In genomic region chr9:110132201-110132605, GRCm38 (mm10) we compare ENCODE assay signal across 8 mouse cellular contexts. TPM values are rescaled to one million over a fixed set of nuclear protein-coding genes. Genes with fewer than 3 reads are reported as not detected.
A peak's percentile ranks its signal among the peaks of the same experiment; 100 is the strongest.
DNase-seq lines count a peak whose midpoint lies in the region; ATAC-seq and TF ChIP-seq lines count a peak whose summit lies in the region.

No protein-coding gene starts in this region.

- no peaks in the 10 kb centered on the region for H3K9me3 ChIP-seq in limb, embryonic 10.5 days (replicated peaks)
- no peaks in the 10 kb centered on the region for H3K9me3 ChIP-seq in midbrain, embryonic 14.5 days (ENCODE audit: control insufficient read depth, low read length)

- peak overlapping the region; percentile 55; the same call in 1 of the 2 replicates for H3K27ac ChIP-seq in embryonic fibroblast, embryonic 13.5 days (ENCODE audit: insufficient read depth, low read length)
- H3K27ac ChIP-seq in limb, embryonic 10.5 days, result peak overlapping the region; percentile 99
- H3K27ac ChIP-seq in midbrain, embryonic 14.5 days (replicated peaks; ENCODE audit: low read depth, low read length), result peak overlapping the region; percentile 93

- intact Hi-C loops in left cerebral cortex, postnatal 4 days (cut with DNase I), result no loop called here
- intact Hi-C loops in left cerebral cortex, postnatal 25 days (cut with DNase I), result loop anchor here (5.0 to 10.0 kb wide), 2 partner anchors 163 to 345 kb away; partner anchors contain the start of genes Kif9 and Klhl18

- no peak for TF ChIP-seq CTCF in embryonic fibroblast, embryonic 13.5 days (IDR thresholded peaks at IDR 0.05; ENCODE audit: borderline replicate concordance, insufficient read depth, low read length)

- ATAC-seq in midbrain, embryonic 14.5 days (ENCODE audit: low FRiP score, low TSS enrichment), result peak; percentile 73

- H3K9ac ChIP-seq in midbrain, embryonic 14.5 days (replicated peaks; ENCODE audit: low read length), result peak overlapping the region; percentile 81

- peaks cover 4% of the 10 kb centered on the region; the same call in 1 of the 2 replicates for H3K4me1 ChIP-seq in embryonic fibroblast, embryonic 13.5 days (ENCODE audit: control insufficient read depth, insufficient read depth, low read length)
- H3K4me1 ChIP-seq in limb, embryonic 10.5 days, result peaks cover 7% of the 10 kb centered on the region
- peaks cover 29% of the 10 kb centered on the region for H3K4me1 ChIP-seq in midbrain, embryonic 14.5 days (ENCODE audit: control insufficient read depth, insufficient read depth, low read length)

- 0 out of 2 replicates have a peak, but pooled peaks have one; percentile 18 for TF ChIP-seq POLR2A in embryonic fibroblast, embryonic 13.5 days (IDR thresholded peaks at IDR 0.05; ENCODE audit: low read depth, low read length)

- WGBS in limb, embryonic 10.5 days, result under 1% methylated on average over 35 of the region's 38 CpGs
- WGBS in midbrain, embryonic 14.5 days, result under 1% methylated on average over 31 of the region's 38 CpGs

- peak overlapping the region; percentile 92 for H3K4me3 ChIP-seq in embryonic fibroblast, embryonic 13.5 days (ENCODE audit: insufficient read depth, low read length)
- peak overlapping the region; percentile 79 for H3K4me3 ChIP-seq in limb, embryonic 10.5 days
- H3K4me3 ChIP-seq in midbrain, embryonic 14.5 days (replicated peaks; ENCODE audit: low read depth, low read length), result peak overlapping the region; percentile 88

- no peaks in the 10 kb centered on the region for H3K27me3 ChIP-seq in limb, embryonic 10.5 days (ENCODE audit: low read depth, poor library complexity, severe bottlenecking)
- H3K27me3 ChIP-seq in midbrain, embryonic 14.5 days (ENCODE audit: control insufficient read depth, insufficient read depth, low read length), result no peaks in the 10 kb centered on the region

- DNase-seq in left cerebral cortex, postnatal 4 days, result peak; percentile 48
- DNase-seq in left cerebral cortex, postnatal 25 days (ENCODE audit: low spot score in 2 of 2), result no peak
- peak; percentile 65 for DNase-seq in NIH3T3 (ENCODE audit: low read depth)
- peak; percentile 75 for DNase-seq in limb, embryonic 10.5 days (ENCODE audit: low spot score)
- DNase-seq in midbrain, embryonic 14.5 days, result peak; percentile 71
- no peak for DNase-seq in natural killer cell, adult 2 months (ENCODE audit: low spot score in 2 of 2)
- DNase-seq in cerebellum, postnatal 36 days, result no peak

- H3K4me2 ChIP-seq in midbrain, embryonic 14.5 days (ENCODE audit: low read length), result peak overlapping the region; percentile 69

- peaks cover 43% of the 10 kb centered on the region for H3K36me3 ChIP-seq in limb, embryonic 10.5 days
- peaks cover 25% of the 10 kb centered on the region for H3K36me3 ChIP-seq in midbrain, embryonic 14.5 days (ENCODE audit: control insufficient read depth, insufficient read depth, low read length)

RNA-seq across cellular contexts. Expression of gene Dhx30, which starts 14.6 kb away (rescaled TPM):
- total RNA-seq in left cerebral cortex, postnatal 4 days (2021), result 100 to 1,000 TPM; 150 to 157 TPM
- total RNA-seq in left cerebral cortex, postnatal 25 days (2021), result 100 to 1,000 TPM; 153 to 164 TPM
- polyA plus RNA-seq in embryonic fibroblast, embryonic 13.5 days (2011; ENCODE audit: insufficient read length, low read depth, missing spikeins), result 63.2 and 65.1 TPM in 2 replicates
- 195 and 219 TPM in 2 replicates for polyA plus RNA-seq in limb, embryonic 10.5 days (2016; fragmentation: Nextera tagmentation; extraction: Ambion mirVana)
- polyA plus RNA-seq in midbrain, embryonic 14.5 days (2014; fragmentation: Nextera tagmentation; extraction: Ambion mirVana), result 188 and 191 TPM in 2 replicates

RNA-seq across cellular contexts. Expression of gene Smarcc1, which starts 14.7 kb away (rescaled TPM):
- total RNA-seq in left cerebral cortex, postnatal 4 days (2021), result 100 to 1,000 TPM; 103 to 118 TPM
- total RNA-seq in left cerebral cortex, postnatal 25 days (2021), result 10 to 100 TPM; 71.5 to 75.7 TPM
- 108 and 127 TPM in 2 replicates for polyA plus RNA-seq in embryonic fibroblast, embryonic 13.5 days (2011; ENCODE audit: insufficient read length, low read depth, missing spikeins)
- polyA plus RNA-seq in limb, embryonic 10.5 days (2016; fragmentation: Nextera tagmentation; extraction: Ambion mirVana), result 208 and 227 TPM in 2 replicates
- polyA plus RNA-seq in midbrain, embryonic 14.5 days (2014; fragmentation: Nextera tagmentation; extraction: Ambion mirVana), result 93.2 and 139 TPM in 2 replicates

Comparison
In these comparisons a context has a peak if more than half of its experiments do, and no peak if none do; other contexts are left out.
1. DNase-seq: peak in left cerebral cortex, postnatal 4 days (single experiment), NIH3T3 (single experiment), limb, embryonic 10.5 days (single experiment) and midbrain, embryonic 14.5 days (single experiment); none in left cerebral cortex, postnatal 25 days (0 of 2), natural killer cell, adult 2 months (0 of 2) and cerebellum, postnatal 36 days (0 of 2).
2. Peak in every context shown above with its lines, with median percentiles within 50 percentile points of each other: H3K27ac ChIP-seq and H3K4me3 ChIP-seq.